Mouse (Mus musculus) liver, embryonic 15.5 days (tissue): ENCODE measurements around the gene Cdc34. TPM values are rescaled to one million over a fixed set of nuclear protein-coding genes. Genes with fewer than 3 reads are reported as not detected.

Experiments used
- ATAC-seq: fragments of 200-750 bp; cut with Nextera tagmentation; 2 replicates; pipeline ENCODE4 v1.8.0; 2017; ENCODE audit warnings: moderate number of reproducible peaks, mild to moderate bottlenecking, moderate library complexity; ENCODE audit not compliant: insufficient read depth
- H3K27ac ChIP-seq: fragments of 300-500 bp; sonication (generic); replicated peaks from 2 replicates; pipeline ENCODE4 v1.5.1; 2015; ENCODE audit warnings: mild to moderate bottlenecking, inconsistent platforms
- H3K27me3 ChIP-seq: fragments of 300-500 bp; sonication (generic); 2 replicates; pipeline ENCODE4 v1.6.1; 2015; ENCODE audit warnings: mild to moderate bottlenecking, inconsistent platforms
- H3K36me3 ChIP-seq: fragments of 300-500 bp; sonication (generic); replicated peaks from 2 replicates; pipeline ENCODE4 v1.6.1; 2015; ENCODE audit warnings: moderate library complexity, mild to moderate bottlenecking, inconsistent platforms
- H3K4me1 ChIP-seq: fragments of 300-500 bp; sonication (generic); replicated peaks from 2 replicates; pipeline ENCODE4 v1.6.1; 2015; ENCODE audit warnings: inconsistent platforms
- H3K4me2 ChIP-seq: fragments of 300-500 bp; sonication (generic); 2 replicates; pipeline ENCODE4 v1.6.1; 2015; ENCODE audit warnings: moderate library complexity, mild to moderate bottlenecking, inconsistent platforms
- H3K4me3 ChIP-seq: fragments of 300-500 bp; sonication (generic); replicated peaks from 2 replicates; pipeline ENCODE4 v1.5.1; 2015; ENCODE audit warnings: mild to moderate bottlenecking, inconsistent platforms
- H3K9ac ChIP-seq: fragments of 300-500 bp; sonication (generic); 2 replicates; pipeline ENCODE4 v1.6.1; 2015; ENCODE audit warnings: moderate library complexity, mild to moderate bottlenecking, inconsistent platforms
- H3K9me3 ChIP-seq: fragments of 300-500 bp; sonication (generic); replicated peaks from 2 replicates; pipeline ENCODE4 v1.6.1; 2016; ENCODE audit warnings: inconsistent platforms
- WGBS: fragments of 180-500 bp; shearing (Covaris S2); methylation state at CpG from one replicate; pipeline ENCODE4 v1.1.7; 2015; ENCODE audit warnings: mixed read lengths; ENCODE audit not compliant: insufficient replicate concordance; 5-methylcytosine and 5-hydroxymethylcytosine counted together
- polyA plus RNA-seq: library from polyadenylated mRNA; unstranded; fragments of >200 nt; fragmentation: Nextera tagmentation; extraction: Ambion mirVana; gene quantifications from 2 replicates; pipeline ENCODE4 v1.2.1, GENCODE M21; 2015

Gene Cdc34
- polyA plus RNA-seq, 1 experiment from 2014 or later = 105 TPM

DNA sequence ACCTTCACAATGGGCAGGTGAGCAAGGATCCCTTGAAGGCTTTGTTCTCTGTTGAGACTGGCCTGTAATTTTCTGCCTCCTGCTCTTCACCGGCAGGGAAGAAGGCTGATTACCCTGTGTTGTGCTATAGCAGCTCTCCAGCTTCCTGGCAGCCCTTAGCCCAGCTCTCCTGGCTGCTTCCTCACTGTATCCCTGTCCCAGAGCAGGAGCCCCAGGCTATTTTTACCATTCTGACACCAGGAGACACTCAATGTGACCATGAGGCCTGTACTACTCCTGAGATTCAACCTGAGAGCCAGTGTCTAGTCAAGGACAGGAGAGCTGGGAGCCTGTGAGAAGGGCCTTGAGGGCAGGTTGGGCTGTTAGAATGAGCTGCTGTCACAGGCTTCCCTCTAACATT is 4.7 kb downstream of the Cdc34 start:
- Histone ChIP-seq H3K36me3 (peaks cover 64% of the 10 kb centered on the region), H3K27me3 (no peaks in the 10 kb centered on the region), H3K4me2 (no peak overlapping the region), H3K9ac (no peak overlapping the region), H3K4me3 (no peak overlapping the region), H3K4me1 (peaks cover 26% of the 10 kb centered on the region), H3K27ac (no peak overlapping the region), H3K9me3 (no peaks in the 10 kb centered on the region)
- no peak for ATAC-seq
- WGBS = 88% methylated on average over 1 of the region's 1 CpGs

DNA sequence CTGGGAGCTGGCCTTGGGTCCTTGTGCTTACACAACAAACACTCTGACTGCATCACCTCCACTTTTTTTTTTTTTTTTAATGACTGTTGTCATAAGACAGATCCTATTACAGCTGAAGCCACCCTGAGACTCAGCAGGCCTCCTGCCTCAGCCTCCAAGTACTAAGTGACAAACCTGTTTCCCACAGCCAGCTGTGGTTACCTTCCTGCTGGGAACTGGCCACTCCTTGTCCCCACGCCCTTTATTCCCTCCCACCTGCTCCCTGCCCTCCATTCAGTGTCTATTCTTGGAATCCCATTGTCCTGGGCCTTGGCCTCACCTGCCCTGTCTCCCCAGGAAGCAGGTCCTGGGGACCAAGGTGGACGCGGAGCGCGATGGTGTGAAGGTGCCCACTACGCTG is 5.5 kb downstream of the Cdc34 start:
- Histone ChIP-seq H3K9me3 (no peaks in the 10 kb centered on the region), H3K27me3 (no peaks in the 10 kb centered on the region)

DNA sequence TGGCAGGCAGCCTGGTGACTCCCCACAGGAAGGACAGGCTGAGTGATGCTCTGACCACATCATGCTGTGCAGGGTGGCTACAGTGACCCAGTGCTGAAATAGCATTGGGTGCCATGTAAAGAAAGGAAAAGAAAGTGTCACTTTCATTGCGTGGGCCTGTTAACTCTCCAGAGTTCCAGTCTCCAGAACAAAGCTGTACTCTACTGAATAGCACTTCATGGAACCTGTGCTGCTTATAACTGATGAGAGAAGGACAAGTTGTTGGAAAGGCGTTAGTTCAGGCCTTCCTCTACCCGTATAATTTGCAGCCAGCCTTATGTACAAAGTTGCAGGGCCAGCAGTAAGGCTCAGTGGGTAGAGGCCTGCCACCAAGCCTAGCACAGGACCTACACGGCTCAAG is 6.7 kb downstream of the Cdc34 start, which contains the start of gene Gzmm:
Gene Gzmm, plus strand, starts transcription at position 301 of the 400 bp plus-strand sequence.
- H3K9ac ChIP-seq = no peak within 1 kb of the TSS
- WGBS = 76% methylated on average over 4 of the region's 4 CpGs
- H3K4me3 ChIP-seq = no peak within 1 kb of the TSS
- peaks cover 15% of the 10 kb centered on the region for H3K4me1 ChIP-seq
- H3K9me3 ChIP-seq = no peaks in the 10 kb centered on the region
- no peak for ATAC-seq
- no peaks in the 10 kb centered on the region for H3K27me3 ChIP-seq
- H3K27ac ChIP-seq = no peak within 1 kb of the TSS
- no peak within 1 kb of the TSS for H3K4me2 ChIP-seq
- peaks cover 61% of the 10 kb centered on the region for H3K36me3 ChIP-seq

More for the DNA sequence above, 5.5 kb downstream of the Cdc34 start:
- Histone ChIP-seq H3K27ac (no peak overlapping the region), H3K4me3 (no peak overlapping the region), H3K4me2 (no peak overlapping the region), H3K9ac (no peak overlapping the region), H3K4me1 (peaks cover 26% of the 10 kb centered on the region), H3K36me3 (peaks cover 64% of the 10 kb centered on the region)
- no peak for ATAC-seq
- WGBS = 90% methylated on average over 6 of the region's 6 CpGs

DNA sequence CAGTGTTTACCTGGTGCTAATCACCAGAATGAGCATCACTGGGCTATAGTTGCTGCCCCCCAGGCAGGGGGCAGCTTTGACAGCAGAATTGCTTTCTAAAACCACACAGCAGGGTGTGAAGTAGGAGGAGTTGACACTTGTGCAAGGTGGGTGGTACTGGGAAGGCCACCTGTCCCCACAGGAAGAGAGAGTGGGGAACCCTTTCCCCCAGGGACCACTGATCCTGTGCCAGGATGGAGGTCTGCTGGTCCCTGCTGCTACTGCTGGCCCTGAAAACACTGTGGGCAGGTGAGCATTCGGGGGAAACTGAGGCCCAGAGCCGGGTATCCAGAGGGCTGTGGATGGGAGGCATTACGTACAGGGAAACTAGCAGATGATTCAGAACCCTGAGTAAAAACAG is 7.2 kb downstream of the Cdc34 start:
- no peak for ATAC-seq
- 76% methylated on average over 3 of the region's 3 CpGs for WGBS
- Histone ChIP-seq H3K27ac (no peak overlapping the region), H3K4me1 (peaks cover 10% of the 10 kb centered on the region), H3K4me2 (no peak overlapping the region), H3K36me3 (peaks cover 56% of the 10 kb centered on the region), H3K9ac (no peak overlapping the region), H3K9me3 (no peaks in the 10 kb centered on the region), H3K4me3 (no peak overlapping the region), H3K27me3 (no peaks in the 10 kb centered on the region)

DNA sequence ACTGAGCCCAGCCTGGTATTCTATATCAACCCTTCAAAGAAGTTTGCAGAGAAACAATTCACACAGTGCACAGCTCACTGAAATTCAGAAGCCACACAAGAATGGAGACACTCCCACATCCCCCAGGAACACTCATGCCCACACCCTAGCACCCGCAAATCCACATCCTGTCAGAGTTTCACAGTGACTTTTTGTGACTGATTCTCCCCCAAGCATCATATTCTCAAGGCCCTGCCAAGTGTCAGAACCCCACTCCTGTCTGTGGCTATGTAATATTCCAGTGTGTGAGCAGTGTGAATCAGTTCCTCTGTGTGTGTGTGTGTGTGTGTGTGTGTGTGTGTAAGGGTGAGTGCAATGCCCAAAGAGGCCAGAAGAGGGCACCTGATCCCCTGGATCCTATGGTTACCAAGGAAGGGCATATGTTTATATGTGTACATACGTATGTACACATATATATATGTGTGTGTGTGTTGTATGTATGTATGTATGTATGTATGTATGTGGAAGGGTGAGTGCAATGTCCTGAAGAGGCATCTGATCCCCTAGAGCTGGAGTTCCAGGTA is 10.1 kb downstream of the Cdc34 start:
- Histone ChIP-seq H3K4me1 (peaks cover 11% of the 10 kb centered on the region; the same call in 1 of the 2 replicates), H3K36me3 (peaks cover 28% of the 10 kb centered on the region), H3K27ac (no peak overlapping the region), H3K4me2 (no peak overlapping the region), H3K9me3 (no peaks in the 10 kb centered on the region), H3K27me3 (no peaks in the 10 kb centered on the region), H3K4me3 (no peak overlapping the region), H3K9ac (no peak overlapping the region)
- WGBS = 75% methylated on average over 2 of the region's 2 CpGs
- no peak for ATAC-seq

DNA sequence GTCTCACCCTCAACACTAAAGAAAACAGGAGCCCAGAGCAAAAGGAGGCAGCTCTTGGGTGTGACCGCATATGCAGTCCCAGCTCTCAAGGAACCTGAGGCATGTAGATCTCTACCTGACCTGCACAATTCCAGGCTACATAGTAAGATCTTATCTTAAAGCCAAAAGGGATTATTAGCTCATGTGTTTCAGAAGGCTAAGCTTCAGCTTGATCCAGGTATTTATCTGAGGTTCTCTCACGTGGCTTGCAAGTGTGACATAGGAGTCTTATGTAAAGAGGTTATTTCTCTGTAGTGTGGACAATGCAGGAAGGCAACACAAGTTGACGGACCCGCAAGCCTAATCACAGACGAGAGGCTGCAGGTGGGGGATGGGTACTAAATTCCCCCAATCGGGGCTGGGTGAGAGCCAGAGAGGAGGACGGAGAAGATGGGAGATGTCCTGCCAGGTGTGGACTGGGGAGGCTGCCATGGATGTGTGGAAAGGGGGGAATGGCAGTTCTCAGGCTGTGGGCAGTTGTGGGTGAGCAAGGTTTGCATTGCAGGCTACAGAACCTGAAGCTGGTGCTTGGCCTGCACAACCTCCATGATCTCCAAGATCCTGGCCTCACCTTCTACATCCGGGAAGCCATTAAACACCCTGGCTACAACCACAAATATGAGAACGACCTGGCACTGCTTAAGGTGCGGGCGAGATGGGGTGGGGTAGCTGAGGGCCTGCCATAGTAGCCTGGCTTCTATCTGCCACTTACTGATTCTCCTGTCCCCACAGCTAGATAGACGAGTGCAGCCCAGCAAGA is 11.8 kb downstream of the Cdc34 start:
- H3K9ac ChIP-seq = no peak overlapping the region
- WGBS = 64% methylated on average over 12 of the region's 12 CpGs

DNA sequence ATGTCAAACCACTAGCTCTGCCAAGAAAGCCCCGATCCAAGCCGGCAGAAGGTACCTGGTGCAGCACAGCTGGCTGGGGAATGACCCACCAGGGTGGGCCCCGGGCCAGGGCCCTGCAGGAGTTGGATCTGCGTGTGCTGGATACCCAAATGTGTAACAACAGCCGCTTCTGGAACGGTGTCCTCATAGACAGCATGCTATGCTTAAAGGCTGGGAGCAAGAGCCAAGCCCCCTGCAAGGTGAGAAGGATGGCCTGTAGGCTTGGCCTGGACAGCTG is 12.3 kb downstream of the Cdc34 start:
- 79% methylated on average over 6 of the region's 6 CpGs for WGBS
- peaks cover 5% of the 10 kb centered on the region for H3K36me3 ChIP-seq
- ATAC-seq = no peak
- no peak overlapping the region for H3K4me2 ChIP-seq
- no peak overlapping the region for H3K9ac ChIP-seq
- H3K9me3 ChIP-seq = no peaks in the 10 kb centered on the region
- H3K27ac ChIP-seq = no peak overlapping the region
- no peak overlapping the region for H3K4me3 ChIP-seq
- H3K27me3 ChIP-seq = no peaks in the 10 kb centered on the region
- H3K4me1 ChIP-seq = peaks cover 11% of the 10 kb centered on the region; the same call in 1 of the 2 replicates

More for the DNA sequence above, 11.8 kb downstream of the Cdc34 start:
- no peak for ATAC-seq
- no peaks in the 10 kb centered on the region for H3K27me3 ChIP-seq
- H3K4me2 ChIP-seq = no peak overlapping the region
- H3K4me1 ChIP-seq = peaks cover 11% of the 10 kb centered on the region; the same call in 1 of the 2 replicates
- H3K27ac ChIP-seq = no peak overlapping the region
- H3K4me3 ChIP-seq = no peak overlapping the region
- peaks cover 10% of the 10 kb centered on the region for H3K36me3 ChIP-seq
- no peaks in the 10 kb centered on the region for H3K9me3 ChIP-seq

DNA sequence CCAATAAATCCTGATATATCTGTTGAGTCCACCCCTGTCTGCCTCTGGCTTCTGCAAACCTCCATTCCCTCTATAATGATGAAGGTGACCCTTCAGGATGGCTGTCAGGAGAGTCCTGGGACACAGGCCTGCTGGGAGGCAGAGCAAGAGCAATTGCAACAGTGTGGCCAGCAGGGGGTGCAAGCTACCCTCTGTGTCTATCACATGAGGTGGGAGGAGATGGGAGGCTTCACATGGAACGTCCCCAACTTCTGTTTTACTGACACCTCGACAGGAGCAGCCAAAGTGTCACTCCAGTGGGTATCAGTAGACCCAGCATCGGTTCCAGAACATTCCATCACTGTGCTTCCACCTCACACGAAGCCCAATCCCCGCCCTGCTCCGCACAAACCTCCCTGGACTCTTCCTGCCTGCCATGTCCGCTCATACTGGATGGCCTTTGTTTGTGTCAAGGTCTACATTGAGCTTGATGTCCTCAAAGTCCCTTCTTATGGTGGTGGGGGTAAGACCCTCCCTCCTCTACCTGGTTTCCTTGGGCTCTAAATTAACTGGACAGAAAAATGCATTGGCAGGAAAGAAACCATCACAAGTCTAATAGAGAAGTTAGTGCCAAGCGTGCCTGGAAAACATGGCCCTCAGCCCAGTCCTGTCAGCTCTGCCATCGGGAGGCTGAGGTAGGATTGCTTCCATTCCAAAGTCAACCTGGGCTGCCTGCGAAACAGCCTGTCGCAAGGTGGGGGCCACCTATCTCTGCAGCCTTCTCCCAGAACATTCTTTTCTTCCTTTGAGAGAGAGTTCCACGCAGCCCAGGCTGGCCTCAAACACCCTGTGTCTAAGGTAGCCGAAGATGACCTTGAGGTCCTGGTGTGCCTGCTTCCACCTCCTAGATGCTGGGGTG is 13.5 kb downstream of the Cdc34 start:
- Histone ChIP-seq H3K9ac (no peak overlapping the region), H3K9me3 (no peaks in the 10 kb centered on the region), H3K4me1 (peaks cover 11% of the 10 kb centered on the region; the same call in 1 of the 2 replicates), H3K27me3 (no peaks in the 10 kb centered on the region), H3K4me2 (no peak overlapping the region), H3K27ac (0 out of 2 replicates have a peak overlapping the region, but pooled peaks have one; percentile 3), H3K4me3 (no peak overlapping the region), H3K36me3 (no peaks in the 10 kb centered on the region)
- 0 out of 2 replicates have a peak, but pooled peaks have one; percentile 33 for ATAC-seq
- 55% methylated on average over 13 of the region's 13 CpGs for WGBS

DNA sequence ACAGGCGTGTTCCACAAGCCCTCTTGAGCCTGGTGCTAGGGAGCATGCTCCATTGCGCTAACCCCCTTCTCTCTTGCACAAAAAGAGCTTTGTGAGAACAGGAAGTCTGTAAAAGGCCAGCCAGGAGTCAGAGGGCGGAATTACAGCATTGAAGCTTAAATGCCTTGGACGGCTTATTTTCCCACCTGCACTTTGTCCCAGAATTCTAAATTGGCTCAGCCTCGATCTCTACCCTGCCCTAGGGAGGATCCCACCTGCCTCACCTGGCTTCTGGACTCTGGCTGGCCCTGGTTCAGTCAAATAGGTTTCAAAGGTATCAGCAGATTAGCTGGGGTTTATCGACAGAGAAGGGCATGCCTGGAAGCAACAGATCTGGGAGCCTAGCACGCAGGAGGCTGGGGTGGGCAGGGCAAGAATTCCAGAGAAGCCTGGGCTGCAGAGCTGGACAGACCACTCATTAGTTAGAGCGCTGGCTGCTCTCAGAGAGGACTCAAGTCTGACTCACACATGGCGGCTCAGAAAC is 14.2 kb downstream of the Cdc34 start:
- Histone ChIP-seq H3K36me3 (no peaks in the 10 kb centered on the region), H3K9ac (no peak overlapping the region), H3K4me2 (no peak overlapping the region), H3K27ac (0 out of 2 replicates have a peak overlapping the region, but pooled peaks have one; percentile 3), H3K4me1 (peaks cover 17% of the 10 kb centered on the region), H3K27me3 (no peaks in the 10 kb centered on the region), H3K4me3 (no peak overlapping the region), H3K9me3 (no peaks in the 10 kb centered on the region)
- ATAC-seq = no peak
- 57% methylated on average over 9 of the region's 9 CpGs for WGBS

DNA sequence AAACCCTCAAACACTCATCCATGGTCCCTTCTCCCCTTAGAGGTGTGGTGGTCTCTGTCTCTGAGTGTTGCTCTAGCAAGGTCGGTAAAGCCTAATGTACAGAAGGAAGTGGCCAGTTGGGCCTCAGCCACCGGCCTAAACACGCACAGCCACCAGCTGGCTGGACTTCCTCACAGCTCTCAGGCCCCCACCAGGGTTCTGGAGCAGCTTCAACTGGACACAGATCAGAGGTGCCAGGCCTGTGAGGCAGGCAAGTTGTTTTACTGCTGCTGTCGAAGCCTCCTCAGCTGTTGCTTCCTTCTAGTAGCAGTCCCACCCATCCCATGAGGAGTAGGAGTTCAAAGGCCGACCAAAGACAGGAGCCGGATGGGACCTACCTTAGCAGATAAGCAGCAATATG is 15.9 kb downstream of the Cdc34 start:
- Histone ChIP-seq H3K9ac (no peak overlapping the region), H3K9me3 (no peaks in the 10 kb centered on the region), H3K4me1 (peaks cover 23% of the 10 kb centered on the region), H3K27ac (no peak overlapping the region), H3K27me3 (no peaks in the 10 kb centered on the region), H3K4me2 (no peak overlapping the region), H3K4me3 (no peak overlapping the region), H3K36me3 (no peaks in the 10 kb centered on the region)
- WGBS = 49% methylated on average over 6 of the region's 6 CpGs
- no peak for ATAC-seq

DNA sequence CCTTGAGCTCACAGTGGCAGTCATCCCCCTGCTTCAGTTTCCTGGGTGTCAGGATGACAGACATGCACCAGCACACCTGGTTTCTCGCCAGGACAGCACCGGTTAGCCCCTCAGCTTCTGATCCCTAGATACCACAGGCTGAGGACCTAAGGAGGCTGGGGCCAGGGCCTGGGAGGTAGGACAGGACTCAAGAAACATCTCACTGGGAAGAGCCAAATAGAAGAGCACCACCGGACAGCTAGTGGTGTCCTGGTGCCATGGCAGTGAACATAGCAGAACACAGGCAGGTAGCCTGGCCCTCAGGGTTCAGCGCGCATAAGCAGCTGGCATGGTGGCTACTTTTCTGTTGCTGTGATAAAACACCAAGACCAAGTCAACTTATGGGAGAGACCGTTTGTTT is 16.5 kb downstream of the Cdc34 start:
- no peak for ATAC-seq
- H3K27ac ChIP-seq = no peak overlapping the region
- no peak overlapping the region for H3K4me2 ChIP-seq
- H3K36me3 ChIP-seq = no peaks in the 10 kb centered on the region
- 80% methylated on average over 6 of the region's 6 CpGs for WGBS
- H3K4me1 ChIP-seq = peaks cover 24% of the 10 kb centered on the region
- H3K9ac ChIP-seq = no peak overlapping the region
- H3K27me3 ChIP-seq = no peaks in the 10 kb centered on the region
- H3K9me3 ChIP-seq = no peaks in the 10 kb centered on the region
- no peak overlapping the region for H3K4me3 ChIP-seq
